Mouse (Mus musculus) left cerebral cortex, postnatal 4 days (tissue): ENCODE measurements around the gene Rbp1. TPM values are rescaled to one million over a fixed set of nuclear protein-coding genes. Genes with fewer than 3 reads are reported as not detected.

Source experiments
- DNase-seq: peaks from one replicate; pipeline ENCODE4 v3.0.0-alpha.2; 2022
- intact Hi-C: fragments of 180-260 bp; cut with DNase I; formaldehyde crosslinking; loops from one replicate; pipeline ENCODE4 v1.15.1; 2025
- total RNA-seq, 2 experiments: library from RNA; stranded (reverse); gene quantifications; 2 replicates each; pipeline ENCODE4 v1.2.3; 2021

The Rbp1 gene
- total RNA-seq, 2 experiments from 2014 or later: 9.1 to 9.6 TPM

- no peak for DNase-seq
- intact Hi-C loops: no loop called here
Measured at GRCm38 (mm10) chr9:98424291-98424690, 1.5 kb downstream of the Rbp1 start.

GRCm38 (mm10) chr9:98424725-98425210, 2.0 kb downstream of the Rbp1 start:
- intact Hi-C loops: no loop called here
- no peak for DNase-seq

- intact Hi-C loops: no loop called here
- DNase-seq: no peak
Measured at GRCm38 (mm10) chr9:98425351-98425880, 2.7 kb downstream of the Rbp1 start.

GRCm38 (mm10) chr9:98427906-98428517, 5.3 kb downstream of the Rbp1 start:
- DNase-seq: no peak
- intact Hi-C loops: no loop called here

- DNase-seq: no peak
- intact Hi-C loops: no loop called here
Measured at GRCm38 (mm10) chr9:98428783-98429182, 6.0 kb downstream of the Rbp1 start.

GRCm38 (mm10) chr9:98429806-98430205, 7.0 kb downstream of the Rbp1 start:
- no peak for DNase-seq
- intact Hi-C loops: no loop called here

- no peak for DNase-seq
- intact Hi-C loops: no loop called here
Measured at GRCm38 (mm10) chr9:98430528-98430927, 7.8 kb downstream of the Rbp1 start.

- DNase-seq: no peak
- intact Hi-C loops: no loop called here
Measured at GRCm38 (mm10) chr9:98433021-98433420, 10.3 kb downstream of the Rbp1 start.

GRCm38 (mm10) chr9:98433956-98434588, 11.3 kb downstream of the Rbp1 start:
- DNase-seq: no peak
- intact Hi-C loops: no loop called here

- intact Hi-C loops: no loop called here
- DNase-seq: no peak
Measured at GRCm38 (mm10) chr9:98437819-98438218, 15.1 kb downstream of the Rbp1 start.

- DNase-seq: no peak
- intact Hi-C loops: no loop called here
Measured at GRCm38 (mm10) chr9:98439091-98439490, 16.3 kb downstream of the Rbp1 start.

- peak; percentile 46 for DNase-seq
- intact Hi-C loops: loop anchor here (5.0 kb wide), 1 partner anchor 95 kb away; no protein-coding TSS in a partner anchor
Measured at GRCm38 (mm10) chr9:98442638-98443037, 19.9 kb downstream of the Rbp1 start.

GRCm38 (mm10) chr9:98445359-98446149, 22.8 kb downstream of the Rbp1 start:
- DNase-seq: no peak
- intact Hi-C loops: no loop called here

- no peak for DNase-seq
- intact Hi-C loops: no loop called here
Measured at GRCm38 (mm10) chr9:98450976-98451375, 28.2 kb downstream of the Rbp1 start.

- no peak for DNase-seq
Measured at GRCm38 (mm10) chr9:98466709-98467108, 43.9 kb downstream of the Rbp1 start.

GRCm38 (mm10) chr9:98480172-98480749, 57.5 kb downstream of the Rbp1 start:
- DNase-seq: no peak
- intact Hi-C loops: no loop called here

More at GRCm38 (mm10) chr9:98466709-98467108, 43.9 kb downstream of the Rbp1 start:
- intact Hi-C loops: no loop called here

- no peak for DNase-seq
- intact Hi-C loops: no loop called here
Measured at GRCm38 (mm10) chr9:98482256-98482655, 59.5 kb downstream of the Rbp1 start.

GRCm38 (mm10) chr9:98485020-98485419, 62.3 kb downstream of the Rbp1 start:
- intact Hi-C loops: no loop called here
- DNase-seq: no peak

- no peak for DNase-seq
- intact Hi-C loops: no loop called here
Measured at GRCm38 (mm10) chr9:98485815-98486214, 63.1 kb downstream of the Rbp1 start, which contains the start of gene Rbp2. Gene Rbp2, plus strand, starts transcription at chr9:98486115.

GRCm38 (mm10) chr9:98487273-98487672, 64.5 kb downstream of the Rbp1 start:
- no peak for DNase-seq
- intact Hi-C loops: no loop called here

- intact Hi-C loops: no loop called here
- no peak for DNase-seq
Measured at GRCm38 (mm10) chr9:98489532-98489931, 66.8 kb downstream of the Rbp1 start.
